Mouse (Mus musculus) cortical plate, adult 2 months (tissue): ENCODE measurements around the gene Tubg2.

Experiments used
- CTCF ChIP-seq: fragments of 200-500 bp; IDR thresholded peaks from 2 replicates; pipeline ENCODE4 v1.5.1; 2011; ENCODE audit warnings: mild to moderate bottlenecking, control low read depth, low read length; ENCODE audit not compliant: insufficient read depth; ENCODE audit errors: extremely low read depth
- POLR2A ChIP-seq: fragments of 200-500 bp; IDR thresholded peaks from 2 replicates; pipeline ENCODE4 v1.6.1; 2011; ENCODE audit warnings: mild to moderate bottlenecking, low read length, control low read depth; ENCODE audit not compliant: insufficient read depth; ENCODE audit errors: extremely low read depth

DNA sequence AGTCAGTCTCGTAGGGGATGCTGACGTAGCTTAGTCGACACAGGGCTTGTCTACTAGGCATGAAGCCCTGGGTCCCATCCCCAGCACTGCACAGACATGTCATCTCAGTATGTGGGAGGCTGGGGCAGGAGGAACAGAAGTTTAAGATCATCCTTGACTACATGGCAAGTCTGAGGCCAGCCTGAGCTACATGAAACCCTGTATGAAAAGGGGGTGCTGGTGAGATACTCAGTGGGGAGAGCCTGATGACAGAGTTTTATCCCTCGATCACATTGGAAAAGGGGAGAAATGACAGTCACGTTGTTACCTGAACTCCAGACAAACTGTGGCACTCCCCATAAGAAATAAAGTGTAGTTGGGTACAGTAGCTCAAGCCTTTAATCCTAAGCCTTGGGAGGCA, 31.8 kb downstream of the Tubg2 start:
- TF ChIP-seq CTCF: no peak
- TF ChIP-seq POLR2A: no peak
